In genomic region chr7:49822028-49822427, GRCm38 (mm10) we compare ENCODE assay signal across 26 mouse cellular contexts. TPM values are rescaled to one million over a fixed set of nuclear protein-coding genes. Genes with fewer than 3 reads are reported as not detected.
DNase-seq lines count a peak whose midpoint lies in the region; ATAC-seq and TF ChIP-seq lines count a peak whose summit lies in the region.
"Had no signal": no experiment of that assay in that cellular context is flagged by ENCODE, and none has a peak within 500 bp of the region (broad histone marks: within the 10 kb centered on the region; RNA-seq: fewer than 3 reads in every experiment).

No protein-coding gene starts in this region.

- 82% methylated on average over 2 of the region's 2 CpGs for WGBS in midbrain, embryonic 15.5 days
- 59% methylated on average over 2 of the region's 2 CpGs for WGBS in midbrain, postnatal 0 days

- no peak overlapping the region for H3K4me3 ChIP-seq in gastrocnemius, adult 2 months
- H3K4me3 ChIP-seq in midbrain, embryonic 15.5 days = no peak overlapping the region
- H3K4me3 ChIP-seq in midbrain, postnatal 0 days (ENCODE audit: low read depth, low read length) = no peak overlapping the region
- H3K4me3 ChIP-seq in embryonic fibroblast, embryonic 13.5 days (ENCODE audit: insufficient read depth, low read length) = no peak overlapping the region
- H3K4me3 ChIP-seq: limb, embryonic 15.5 days; liver, embryonic 13.5 days; megakaryocyte, embryonic 14.5 days; midbrain, embryonic 12.5 days; neural tube, embryonic 12.5 days had no signal

- DNase-seq in gastrocnemius, adult 2 months = no peak
- no peak for DNase-seq in gastrocnemius, adult 18-20 months (ENCODE audit: low spot score)
- no peak for DNase-seq in midbrain, postnatal 0 days (ENCODE audit: low spot score)
- no peak for DNase-seq in adipocyte (ENCODE audit: low spot score)
- no peak for DNase-seq in B cell, adult 2 months
- DNase-seq: adrenal gland, postnatal 10 days; cerebellum, adult 11 months; cerebellum, adult 9-10 months; cerebellum, postnatal 36 days; gastrocnemius, postnatal 10 days; heart, postnatal 4 days; kidney, adult 11 months; kidney, postnatal 14 days; liver, embryonic 13.5 days; lung, adult 18-20 months; lung, postnatal 4 days; thymus, postnatal 14 days had no signal

- no peaks in the 10 kb centered on the region for H3K27me3 ChIP-seq in midbrain, embryonic 15.5 days (replicated peaks)
- H3K27me3 ChIP-seq in midbrain, postnatal 0 days (ENCODE audit: insufficient read depth, low read length) = no peaks in the 10 kb centered on the region
- H3K27me3 ChIP-seq: limb, embryonic 15.5 days; liver, embryonic 13.5 days; megakaryocyte, embryonic 14.5 days; neural tube, embryonic 12.5 days had no signal

- H3K36me3 ChIP-seq in midbrain, embryonic 15.5 days (replicated peaks) = 0 out of 2 replicates have a peak, but pooled peaks cover 2% of the 10 kb centered on the region
- H3K36me3 ChIP-seq in midbrain, postnatal 0 days (ENCODE audit: insufficient read depth, low read length) = peaks cover 12% of the 10 kb centered on the region

- H3K9ac ChIP-seq in midbrain, embryonic 15.5 days = no peak overlapping the region
- H3K9ac ChIP-seq in midbrain, postnatal 0 days (replicated peaks; ENCODE audit: low read length, poor library complexity, severe bottlenecking) = no peak overlapping the region
- H3K9ac ChIP-seq: hindbrain, embryonic 14.5 days; limb, embryonic 15.5 days; liver, embryonic 13.5 days; midbrain, embryonic 12.5 days; neural tube, embryonic 12.5 days had no signal

- no peak overlapping the region for H3K4me2 ChIP-seq in midbrain, embryonic 15.5 days
- no peak overlapping the region for H3K4me2 ChIP-seq in midbrain, postnatal 0 days (ENCODE audit: low read depth, low read length, poor library complexity, severe bottlenecking)
- H3K4me2 ChIP-seq: hindbrain, embryonic 14.5 days; limb, embryonic 15.5 days; liver, embryonic 13.5 days; midbrain, embryonic 12.5 days; neural tube, embryonic 12.5 days had no signal

- no peak for TF ChIP-seq CTCF in gastrocnemius, adult 2 months (IDR thresholded peaks at IDR 0.05)
- TF ChIP-seq CTCF in midbrain, postnatal 0 days (IDR thresholded peaks at IDR 0.05) = no peak
- no peak for TF ChIP-seq CTCF in embryonic fibroblast, embryonic 13.5 days (IDR thresholded peaks at IDR 0.05; ENCODE audit: borderline replicate concordance, insufficient read depth, low read length)

- H3K27ac ChIP-seq in gastrocnemius, adult 2 months = peak overlapping the region; percentile 56
- H3K27ac ChIP-seq in midbrain, embryonic 15.5 days = peak overlapping the region; percentile 29; the same call in 1 of the 2 replicates
- no peak overlapping the region for H3K27ac ChIP-seq in midbrain, postnatal 0 days (ENCODE audit: low read depth, low read length)
- H3K27ac ChIP-seq in embryonic fibroblast, embryonic 13.5 days (ENCODE audit: insufficient read depth, low read length) = 0 out of 2 replicates have a peak overlapping the region, but pooled peaks have one; percentile 17
- H3K27ac ChIP-seq: hindbrain, embryonic 14.5 days; limb, embryonic 15.5 days; liver, embryonic 13.5 days; midbrain, embryonic 12.5 days; neural tube, embryonic 12.5 days had no signal

- H3K4me1 ChIP-seq in midbrain, embryonic 15.5 days = peaks cover 15% of the 10 kb centered on the region
- 0 out of 2 replicates have a peak, but pooled peaks cover 3% of the 10 kb centered on the region for H3K4me1 ChIP-seq in midbrain, postnatal 0 days (ENCODE audit: insufficient read depth, low read length)
- H3K4me1 ChIP-seq in embryonic fibroblast, embryonic 13.5 days (ENCODE audit: control insufficient read depth, insufficient read depth, low read length) = no peaks in the 10 kb centered on the region
- H3K4me1 ChIP-seq: limb, embryonic 15.5 days; liver, embryonic 13.5 days; neural tube, embryonic 12.5 days had no signal

- H3K9me3 ChIP-seq in midbrain, embryonic 15.5 days = no peaks in the 10 kb centered on the region
- no peaks in the 10 kb centered on the region for H3K9me3 ChIP-seq in midbrain, postnatal 0 days (ENCODE audit: low read length)
- H3K9me3 ChIP-seq: limb, embryonic 15.5 days; liver, embryonic 13.5 days; megakaryocyte, embryonic 14.5 days; midbrain, embryonic 12.5 days; neural tube, embryonic 12.5 days had no signal

- TF ChIP-seq POLR2A in embryonic fibroblast, embryonic 13.5 days (IDR thresholded peaks at IDR 0.05; ENCODE audit: low read depth, low read length) = no peak

- ATAC-seq in midbrain, embryonic 15.5 days (replicated peaks) = no peak
- ATAC-seq in midbrain, postnatal 0 days (ENCODE audit: low FRiP score) = no peak
- ATAC-seq: forebrain, embryonic 14.5 days; lung, postnatal 0 days had no signal

- intact Hi-C loops in gastrocnemius, adult 2 months (cut with DNase I) = no loop called here

RNA-seq across cellular contexts. Expression of gene Prmt3, which starts 43.9 kb away (rescaled TPM):
- 10 to 100 TPM; 11.1 to 13.2 TPM for total RNA-seq in gastrocnemius, adult 2 months (2021)
- 10 to 100 TPM; 11.2 to 13.2 TPM for total RNA-seq in gastrocnemius, adult 18-20 months (2021)
- 46.9 and 48.3 TPM in 2 replicates for polyA plus RNA-seq in midbrain, embryonic 15.5 days (2015; fragmentation: Nextera tagmentation; extraction: Ambion mirVana)
- 35.5 and 50.6 TPM in 2 replicates for total RNA-seq in midbrain, postnatal 0 days (2014; rRNA removed)
- 35.9 and 38.1 TPM in 2 replicates for polyA plus RNA-seq in midbrain, postnatal 0 days (2015; fragmentation: Nextera tagmentation; extraction: Ambion mirVana)
- 39.2 and 42.5 TPM in 2 replicates for polyA plus RNA-seq in embryonic fibroblast, embryonic 13.5 days (2011; ENCODE audit: insufficient read length, low read depth, missing spikeins)
